Mouse (Mus musculus): ENCODE data around the gene Rabac1. TPM values are rescaled to one million over a fixed set of nuclear protein-coding genes. Genes with fewer than 3 reads are reported as not detected.

The Rabac1 gene
- 211 TPM for polyA plus RNA-seq (2021)

DNA sequence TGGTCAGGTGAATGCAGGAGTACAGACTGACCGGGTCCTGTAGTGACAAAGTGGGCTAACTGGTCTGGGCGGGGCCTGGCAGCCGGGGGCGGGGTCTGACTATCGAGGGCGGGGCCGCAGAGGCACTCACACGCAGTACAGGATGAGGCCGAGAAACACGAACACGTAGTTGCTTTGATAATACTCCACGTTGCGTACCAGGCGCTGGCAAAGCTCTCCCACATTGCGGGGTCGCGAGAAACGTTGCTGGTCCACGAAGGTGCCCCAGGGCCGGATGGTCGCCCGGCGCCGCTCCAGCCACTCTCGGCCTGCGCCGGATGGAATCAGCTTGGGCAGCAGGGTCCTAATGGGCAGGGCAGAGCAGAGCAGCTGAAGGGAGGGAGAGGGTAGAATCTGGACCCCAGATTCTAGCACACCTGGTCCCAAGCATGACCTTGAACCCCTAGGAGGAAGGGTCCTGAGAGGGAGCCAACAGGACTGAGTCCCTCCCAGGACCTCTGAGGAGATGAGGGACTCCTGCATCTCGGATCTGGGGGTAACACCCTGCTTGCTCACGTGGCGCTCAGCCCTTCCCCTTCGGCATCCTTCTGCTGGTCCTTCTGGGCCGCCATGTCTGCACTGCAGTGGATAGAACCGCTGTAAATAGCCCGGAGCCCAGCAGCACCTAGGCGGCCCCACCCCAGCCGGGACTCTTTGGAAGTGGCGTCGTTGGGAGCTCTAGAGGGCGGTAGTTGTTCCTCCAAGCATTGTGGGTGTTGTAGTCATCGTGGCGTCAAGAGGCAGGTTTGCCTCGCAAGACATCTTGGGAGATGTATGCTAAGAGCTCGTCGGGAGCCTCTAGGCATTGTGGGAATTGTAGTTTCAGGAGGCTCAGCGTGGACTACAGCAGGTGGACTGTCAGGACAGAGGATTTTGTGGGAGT lies at the start of gene Rabac1:
Gene Rabac1, minus strand, starts transcription at position 783 of the 922 bp plus-strand sequence.
- ATAC-seq (peak; percentile 90), DNase-seq (ENCODE audit: low read depth, low spot score) (peak; percentile 75)
- TF ChIP-seq CTCF (IDR thresholded peaks at IDR 0.05), result peak; percentile 60
- ChIA-PET CTCF (interaction anchor here (0.9 to 1.3 kb wide), 7 partner anchors 13 to 155 kb away, joined by 3 to 5 read pairs (median 3); no protein-coding TSS in a partner anchor), POLR2A (interaction anchor here (1.1 kb wide), 1 partner anchor 89 kb away, joined by 4 read pairs; the partner anchor contains the start of gene Rps19)
- peaks cover under 1% of the 10 kb centered on the region for H3K27me3 ChIP-seq
- in situ Hi-C loops (cut with MboI; ENCODE audit: low pct_unique_long_range_greater_than_20kb), result loop anchor here (5.0 kb wide), 1 partner anchor 90 kb away; the partner anchor contains the start of gene Rps19

DNA sequence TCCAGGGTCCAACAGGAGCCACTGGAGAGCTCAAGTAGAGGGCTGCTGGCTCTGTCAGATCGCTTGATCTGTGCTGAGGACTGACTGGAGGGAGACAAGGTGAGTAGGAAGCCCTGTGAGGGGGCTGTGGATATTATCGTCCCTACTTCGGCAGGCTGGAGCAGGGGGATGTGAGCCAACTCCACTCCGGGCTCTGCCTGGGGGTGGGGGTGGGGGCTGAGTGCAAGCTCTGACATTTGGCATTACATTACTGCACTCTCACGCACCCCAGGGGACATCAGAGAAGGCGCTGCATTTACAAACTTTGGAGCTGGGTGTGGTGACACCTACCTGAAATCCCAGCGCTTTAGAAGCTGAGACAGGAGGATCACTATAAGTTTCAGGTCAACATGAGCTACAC lies 39.0 kb upstream of the Rabac1 start:
- ATAC-seq (no peak), DNase-seq (ENCODE audit: low read depth, low spot score) (no peak)
- ChIA-PET CTCF (no interaction called here), POLR2A (no interaction called here)
- in situ Hi-C loops (cut with MboI; ENCODE audit: low pct_unique_long_range_greater_than_20kb), result no loop called here
- no peak for TF ChIP-seq CTCF (IDR thresholded peaks at IDR 0.05)
- H3K27me3 ChIP-seq, result no peaks in the 10 kb centered on the region

- ATAC-seq, result no peak
- CTCF ChIA-PET, result no interaction called here
- H3K27me3 ChIP-seq, result peaks cover 3% of the 10 kb centered on the region
- TF ChIP-seq CTCF (IDR thresholded peaks at IDR 0.05), result no peak
- DNase-seq (ENCODE audit: low read depth, low spot score), result no peak
- in situ Hi-C loops (cut with MboI; ENCODE audit: low pct_unique_long_range_greater_than_20kb), result no loop called here
- POLR2A ChIA-PET, result no interaction called here
Observed at GRCm38 (mm10) chr7:25010090-25010913, 37.7 kb upstream of the Rabac1 start.

DNA sequence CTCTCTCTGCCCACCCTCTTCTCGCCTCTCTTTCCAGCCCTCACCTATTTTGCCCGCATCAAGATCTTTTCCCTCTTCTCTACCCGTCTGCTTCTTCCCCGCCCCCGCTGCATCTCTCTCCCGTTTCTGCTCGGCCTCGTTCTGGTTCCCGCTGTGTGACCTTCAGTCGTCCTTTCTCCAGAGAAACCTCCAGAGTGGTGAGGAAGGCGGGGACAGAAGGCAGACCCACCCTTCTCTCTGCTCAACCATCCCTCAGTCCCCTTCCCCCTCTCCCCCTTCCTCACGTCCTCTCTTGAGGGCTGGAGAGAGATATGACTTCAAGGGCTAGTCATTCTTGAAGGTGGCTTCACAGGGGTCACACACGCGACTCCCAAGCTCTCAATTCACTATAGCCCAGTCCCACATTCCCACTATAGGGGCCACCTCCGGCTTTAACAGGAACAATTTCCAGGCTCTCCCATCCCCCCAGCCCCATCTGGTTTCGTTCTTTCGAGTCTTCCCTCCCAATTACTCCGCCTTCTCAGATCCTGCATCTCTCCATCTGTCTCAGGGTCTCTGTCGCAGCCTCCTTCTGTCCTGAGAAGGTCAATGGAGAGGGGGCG lies 36.6 kb upstream of the Rabac1 start:
- peaks cover 5% of the 10 kb centered on the region for H3K27me3 ChIP-seq
- CTCF ChIA-PET, result no interaction called here
- POLR2A ChIA-PET, result no interaction called here
- DNase-seq (ENCODE audit: low read depth, low spot score), result no peak
- in situ Hi-C loops (cut with MboI; ENCODE audit: low pct_unique_long_range_greater_than_20kb), result no loop called here
- no peak for ATAC-seq
- no peak for TF ChIP-seq CTCF (IDR thresholded peaks at IDR 0.05)

DNA sequence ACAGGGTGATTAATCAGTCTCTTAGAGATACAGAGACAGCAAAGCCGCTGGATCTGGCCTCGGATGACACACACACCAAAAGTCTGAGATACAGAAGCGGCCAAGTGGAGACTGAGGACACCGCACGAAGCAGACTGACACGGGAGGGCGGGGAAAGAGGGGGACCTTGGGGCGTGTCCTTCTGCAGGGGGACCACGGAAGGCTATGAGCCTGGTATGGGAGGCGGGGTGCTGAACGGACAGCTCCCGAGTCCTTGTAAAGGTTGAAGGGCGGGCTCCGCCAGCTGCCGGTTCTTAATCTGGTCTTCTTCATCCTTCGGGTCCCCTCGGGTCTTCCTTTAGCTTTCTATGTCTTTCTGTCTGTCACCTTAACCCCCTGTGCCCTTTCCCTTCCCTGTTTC lies 36.1 kb upstream of the Rabac1 start:
- H3K27me3 ChIP-seq, result peaks cover 10% of the 10 kb centered on the region
- CTCF ChIA-PET, result no interaction called here

GRCm38 (mm10) chr7:25007609-25008374 lies 35.2 kb upstream of the Rabac1 start:
- DNase-seq (ENCODE audit: low read depth, low spot score) (no peak), ATAC-seq (no peak)
- in situ Hi-C loops (cut with MboI; ENCODE audit: low pct_unique_long_range_greater_than_20kb), result no loop called here
- no peak for TF ChIP-seq CTCF (IDR thresholded peaks at IDR 0.05)
- H3K27me3 ChIP-seq, result peaks cover 14% of the 10 kb centered on the region
- POLR2A ChIA-PET, result no interaction called here
- CTCF ChIA-PET, result no interaction called here

More for the DNA sequence above, 36.1 kb upstream of the Rabac1 start:
- no peak for TF ChIP-seq CTCF (IDR thresholded peaks at IDR 0.05)
- DNase-seq (ENCODE audit: low read depth, low spot score) (no peak), ATAC-seq (no peak)
- in situ Hi-C loops (cut with MboI; ENCODE audit: low pct_unique_long_range_greater_than_20kb), result no loop called here
- POLR2A ChIA-PET, result no interaction called here

GRCm38 (mm10) chr7:25006586-25007364 lies 34.2 kb upstream of the Rabac1 start:
- TF ChIP-seq CTCF (IDR thresholded peaks at IDR 0.05), result no peak
- peaks cover 14% of the 10 kb centered on the region for H3K27me3 ChIP-seq
- no peak for ATAC-seq
- ChIA-PET POLR2A (no interaction called here), CTCF (no interaction called here)
- in situ Hi-C loops (cut with MboI; ENCODE audit: low pct_unique_long_range_greater_than_20kb), result no loop called here
- no peak for DNase-seq (ENCODE audit: low read depth, low spot score)

DNA sequence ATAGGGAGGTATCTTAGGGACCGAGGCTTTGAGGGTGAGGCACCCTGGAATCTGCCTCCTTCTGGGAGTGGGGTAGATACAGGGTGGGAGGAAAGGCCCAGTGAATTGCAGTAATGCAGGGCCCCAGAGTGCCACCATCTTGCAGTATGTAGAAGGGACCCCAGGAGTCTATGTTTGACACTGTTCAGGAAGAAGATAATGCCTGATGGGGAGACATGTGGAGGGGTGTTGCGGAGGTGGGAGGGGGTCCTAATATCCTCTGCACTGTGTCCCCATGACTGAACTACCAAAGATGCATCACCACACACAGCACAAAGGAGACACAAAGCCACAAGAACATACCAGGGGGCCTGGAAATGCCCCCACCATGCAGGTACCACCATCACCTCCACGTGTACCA lies 33.6 kb upstream of the Rabac1 start:
- DNase-seq (ENCODE audit: low read depth, low spot score) (no peak), ATAC-seq (no peak)
- in situ Hi-C loops (cut with MboI; ENCODE audit: low pct_unique_long_range_greater_than_20kb), result no loop called here
- ChIA-PET POLR2A (no interaction called here), CTCF (no interaction called here)
- TF ChIP-seq CTCF (IDR thresholded peaks at IDR 0.05), result no peak
- H3K27me3 ChIP-seq, result peaks cover 14% of the 10 kb centered on the region

DNA sequence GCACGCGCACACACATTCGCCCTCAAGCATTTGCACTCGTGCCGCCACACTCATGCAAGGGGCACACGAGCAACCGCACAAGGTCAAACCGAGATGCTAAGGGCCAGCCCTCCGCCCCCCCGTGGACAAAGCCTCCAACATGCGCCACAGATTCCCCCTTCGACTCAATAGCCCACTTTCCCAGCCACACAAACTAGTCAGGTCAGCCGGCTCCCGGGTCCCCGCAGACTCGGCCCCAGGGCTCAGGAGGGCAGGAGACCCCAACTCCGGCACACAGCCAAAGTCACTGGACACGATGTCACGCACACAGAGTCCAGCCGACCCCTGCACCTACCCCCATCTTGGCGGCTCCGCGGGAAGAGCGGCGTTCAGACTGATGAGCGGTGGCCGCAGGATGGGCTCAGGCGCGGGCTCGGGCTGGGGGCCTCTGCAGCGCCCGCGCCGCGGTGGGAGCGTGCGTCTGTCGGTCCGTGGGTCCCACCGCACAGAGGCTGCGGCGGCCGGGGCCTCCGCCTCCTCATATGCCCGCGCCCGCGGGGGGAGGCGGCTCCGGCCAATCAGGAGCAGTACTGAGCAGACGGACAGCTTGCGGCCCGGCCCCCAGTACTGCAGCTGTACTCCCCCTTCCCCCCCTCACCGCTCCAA lies 33.0 kb upstream of the Rabac1 start, which contains the start of gene Atp1a3:
Gene Atp1a3, minus strand, starts transcription at position 538 of the 645 bp plus-strand sequence.
- DNase-seq (ENCODE audit: low read depth, low spot score) (no peak), ATAC-seq (no peak)
- in situ Hi-C loops (cut with MboI; ENCODE audit: low pct_unique_long_range_greater_than_20kb), result no loop called here
- TF ChIP-seq CTCF (IDR thresholded peaks at IDR 0.05), result no peak
- CTCF ChIA-PET, result no interaction called here
- POLR2A ChIA-PET, result no interaction called here
- H3K27me3 ChIP-seq, result peaks cover 14% of the 10 kb centered on the region

Measured in Patski (cell line).